Mouse (Mus musculus) olfactory bulb, adult 2 months (tissue): ENCODE results near the gene Ces5a. TPM values are rescaled to one million over a fixed set of nuclear protein-coding genes. Genes with fewer than 3 reads are reported as not detected.
"Not testable (repeated sequence)": the region's sequence is repeated elsewhere in the genome, so short reads cannot be mapped to it uniquely, and the experiment has no call there.

Experiments used
- H3K27ac ChIP-seq: fragments of 200-500 bp; 2 replicates; pipeline ENCODE4 v1.5.1; 2012; ENCODE audit warnings: low read depth, low read length; ENCODE audit not compliant: insufficient read depth
- H3K4me1 ChIP-seq: fragments of 200-500 bp; 2 replicates; pipeline ENCODE4 v1.6.1; 2012; ENCODE audit warnings: low read length; ENCODE audit not compliant: control insufficient read depth, insufficient read depth
- H3K4me3 ChIP-seq: fragments of 200-500 bp; 2 replicates; pipeline ENCODE4 v1.5.1; 2012; ENCODE audit warnings: mild to moderate bottlenecking, low read depth, low read length, moderate library complexity; ENCODE audit not compliant: insufficient read depth
- CTCF ChIP-seq: fragments of 200-500 bp; IDR thresholded peaks from 2 replicates; pipeline ENCODE4 v1.5.1; 2012; ENCODE audit warnings: low read depth, mild to moderate bottlenecking, low read length, moderate library complexity; ENCODE audit not compliant: insufficient read depth
- POLR2A ChIP-seq: fragments of 200-500 bp; IDR thresholded peaks from 2 replicates; pipeline ENCODE4 v1.6.1; 2012; ENCODE audit warnings: mild to moderate bottlenecking, low read depth, low read length, moderate library complexity; ENCODE audit not compliant: insufficient read depth
- WGBS: fragments of 180-500 bp; shearing (Covaris S2); methylation state at CpG from one replicate; pipeline ENCODE4 v1.1.7; 2018; 5-methylcytosine and 5-hydroxymethylcytosine counted together
- polyA plus RNA-seq: library from polyadenylated mRNA; stranded (reverse); fragments of >200 nt; gene quantifications from 2 replicates; pipeline ENCODE4 v1.2.4, GENCODE M21; 2012; ENCODE audit warnings: low replicate concordance; ENCODE audit not compliant: missing spikeins, insufficient read depth, insufficient read length

The Ces5a gene
- polyA plus RNA-seq, 1 experiment: not detected

DNA sequence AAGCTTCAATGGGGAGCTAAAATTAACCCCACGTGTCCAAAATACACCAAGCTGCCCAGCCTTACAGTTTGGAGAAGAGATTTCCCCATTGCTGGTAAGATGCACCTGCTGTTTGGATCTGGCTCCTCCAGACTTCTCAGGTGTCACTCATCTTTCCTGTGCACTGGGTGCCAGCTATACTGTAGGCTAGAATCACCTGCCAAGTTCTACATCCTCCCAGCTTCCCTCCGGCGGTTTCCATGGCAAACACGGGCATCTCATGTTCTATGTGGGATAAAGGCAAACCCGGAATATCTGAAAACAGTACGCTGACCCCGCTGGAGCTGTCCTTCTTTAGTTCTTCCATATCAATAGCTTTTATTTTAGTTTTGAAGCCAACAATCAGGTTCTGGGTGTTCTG lies 27.9 kb upstream of the Ces5a start:
- H3K4me1 ChIP-seq: peaks cover 5% of the 10 kb centered on the region
- no peak for TF ChIP-seq CTCF
- no peak for TF ChIP-seq POLR2A
- 55% methylated on average over 7 of the region's 7 CpGs for WGBS
- no peak overlapping the region for H3K4me3 ChIP-seq
- no peak overlapping the region for H3K27ac ChIP-seq

DNA sequence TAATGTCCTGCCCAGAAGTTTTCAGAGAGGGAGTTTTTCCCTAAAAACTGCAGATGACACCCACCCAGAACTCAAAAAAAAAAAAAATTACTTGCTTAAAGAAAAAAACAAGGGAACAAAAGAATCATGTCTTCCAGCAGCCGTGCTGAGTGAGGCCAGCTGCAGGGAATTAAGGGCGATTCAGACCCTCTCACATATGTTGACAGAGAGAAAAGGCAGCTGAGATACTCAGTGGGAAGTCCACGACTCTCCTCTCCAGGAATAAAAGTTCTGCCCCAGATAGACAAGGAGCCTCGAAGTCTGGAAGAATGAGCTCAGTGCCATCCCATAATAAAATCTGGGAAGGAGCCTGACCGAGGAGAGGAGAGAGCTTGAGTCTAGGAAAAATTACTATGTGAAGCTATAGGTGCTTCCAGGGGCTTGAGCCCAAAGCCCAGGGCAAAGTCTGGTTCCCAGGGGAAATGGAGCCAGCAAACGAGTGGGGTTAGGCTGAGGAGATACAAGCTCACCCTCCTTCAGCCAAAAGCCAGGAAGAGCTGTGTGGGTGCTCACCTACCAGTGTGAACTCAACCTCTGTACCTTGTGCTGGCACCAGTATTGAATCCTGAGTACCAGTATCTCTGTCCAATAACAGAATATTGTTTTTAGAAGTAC lies 27.1 kb upstream of the Ces5a start:
- WGBS: 39% methylated on average over 6 of the region's 6 CpGs
- no peak for TF ChIP-seq CTCF
- TF ChIP-seq POLR2A: no peak
- H3K4me3 ChIP-seq: no peak overlapping the region

DNA sequence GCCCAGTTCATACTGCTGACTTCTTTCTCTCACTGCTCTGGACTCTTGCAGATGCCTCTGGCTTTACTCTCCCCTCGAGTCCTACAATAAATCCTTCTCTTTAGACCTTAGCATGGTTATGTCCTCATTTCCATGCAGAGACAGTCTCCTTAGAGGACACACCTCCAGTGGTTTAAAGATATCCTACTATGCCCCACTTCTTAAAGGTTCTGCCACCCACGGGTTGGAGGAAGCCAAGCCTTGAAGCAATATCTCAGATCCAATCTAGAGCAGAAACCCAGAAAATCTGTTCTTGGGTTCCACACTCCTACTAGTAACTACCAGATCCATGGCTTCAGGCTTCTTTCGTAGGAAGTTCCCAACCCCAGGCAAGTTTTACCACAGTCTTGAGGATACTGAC lies 25.6 kb upstream of the Ces5a start:
- Histone ChIP-seq H3K4me3 (no peak overlapping the region), H3K4me1 (peaks cover 2% of the 10 kb centered on the region; the same call in 1 of the 2 replicates), H3K27ac (no peak overlapping the region)
- WGBS: 88% methylated on average over 3 of the region's 3 CpGs
- TF ChIP-seq POLR2A (no peak), CTCF (no peak)

More for the DNA sequence above, 27.1 kb upstream of the Ces5a start:
- Histone ChIP-seq H3K27ac (no peak overlapping the region), H3K4me1 (peaks cover 5% of the 10 kb centered on the region)

DNA sequence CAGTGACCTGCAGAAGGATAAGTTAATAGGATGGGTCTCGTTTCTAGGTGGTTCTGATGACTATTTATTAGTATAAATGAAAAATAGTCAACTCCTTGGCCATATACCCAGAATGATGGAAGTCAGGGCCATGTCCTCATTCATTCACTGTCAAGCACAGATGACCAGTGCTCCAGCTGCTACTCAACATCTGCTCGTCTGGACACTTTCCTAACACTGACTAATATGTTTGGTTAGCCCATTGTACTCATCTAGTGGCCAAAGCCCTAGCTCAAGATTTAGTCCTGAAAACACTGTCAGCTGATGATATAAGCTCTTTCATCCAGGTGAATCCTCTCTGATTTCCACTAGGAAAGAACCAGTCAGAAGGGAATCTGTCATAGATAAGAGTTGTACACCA lies 24.1 kb upstream of the Ces5a start:
- TF ChIP-seq POLR2A (no peak), CTCF (no peak)
- Histone ChIP-seq H3K4me3 (no peak overlapping the region), H3K4me1 (peaks cover 2% of the 10 kb centered on the region; the same call in 1 of the 2 replicates), H3K27ac (no peak overlapping the region)
- 90% methylated on average over 2 of the region's 2 CpGs for WGBS

DNA sequence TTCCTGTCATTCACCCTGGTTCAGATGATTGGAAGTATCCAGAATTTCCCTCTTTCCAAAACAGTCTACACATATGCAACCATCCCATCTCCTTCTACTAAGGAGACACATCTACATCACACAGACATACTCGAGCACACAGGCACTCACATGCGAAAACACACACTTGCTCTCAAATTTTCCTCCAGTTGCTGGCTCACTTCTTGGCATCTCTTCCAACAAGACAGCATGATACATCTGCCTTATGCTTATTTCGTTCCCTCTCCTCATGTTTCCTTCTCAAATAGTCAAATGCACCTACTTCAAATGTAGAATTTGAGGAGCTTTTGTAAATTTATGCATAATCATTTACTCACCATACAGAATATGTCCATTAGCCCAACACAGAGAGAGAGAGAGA lies 33.0 kb downstream of the Ces5a start:
- 72% methylated on average over 3 of the region's 3 CpGs for WGBS
- no peaks in the 10 kb centered on the region for H3K4me1 ChIP-seq
- no peak overlapping the region for H3K4me3 ChIP-seq
- TF ChIP-seq CTCF: no peak
- TF ChIP-seq POLR2A: no peak
- H3K27ac ChIP-seq: no peak overlapping the region

DNA sequence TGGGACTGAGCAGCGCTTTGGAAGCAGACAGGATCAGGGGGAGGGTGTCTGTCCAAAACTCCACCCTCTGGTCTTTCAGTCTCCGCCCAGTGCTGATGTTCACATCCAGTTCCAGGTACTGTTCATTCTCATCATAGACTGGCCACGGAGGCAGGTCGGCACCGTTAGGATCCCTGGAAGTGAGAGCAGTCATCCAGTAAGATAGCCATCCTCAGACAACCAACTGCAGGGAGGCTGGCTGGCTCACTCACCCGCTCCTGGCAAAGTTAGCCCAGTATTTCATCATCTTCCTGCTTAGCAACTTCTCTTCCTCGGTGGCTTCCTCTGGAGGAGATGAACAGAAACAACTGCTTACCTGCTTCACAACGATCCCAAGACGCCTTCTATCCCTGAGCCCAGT lies 36.2 kb downstream of the Ces5a start:
- Histone ChIP-seq H3K4me3 (no peak overlapping the region), H3K4me1 (no peaks in the 10 kb centered on the region), H3K27ac (no peak overlapping the region)
- no peak for TF ChIP-seq CTCF
- TF ChIP-seq POLR2A: no peak
- 44% methylated on average over 9 of the region's 9 CpGs for WGBS

DNA sequence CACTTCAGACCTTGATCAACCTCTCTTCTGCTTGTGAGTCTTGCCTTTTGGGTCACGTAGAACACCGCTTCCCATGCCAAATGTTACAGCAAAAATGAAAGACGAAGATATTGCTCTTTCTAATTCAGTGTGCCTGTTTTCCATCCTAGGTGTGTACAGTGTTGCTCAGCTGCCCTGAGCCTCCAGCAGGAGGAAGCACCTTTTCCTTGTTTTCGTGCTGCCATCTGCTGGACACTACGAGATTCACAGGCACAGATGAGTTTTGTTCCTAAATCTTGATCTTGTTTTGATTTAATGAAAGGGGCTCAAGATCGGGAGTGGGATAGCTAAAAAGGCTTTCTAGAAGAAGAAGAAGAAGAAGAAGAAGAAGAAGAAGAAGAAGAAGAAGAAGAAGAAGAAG lies 40.3 kb downstream of the Ces5a start:
- Histone ChIP-seq H3K4me3 (no peak overlapping the region), H3K4me1 (no peaks in the 10 kb centered on the region), H3K27ac (no peak overlapping the region)
- TF ChIP-seq POLR2A: no peak
- peak; percentile 49 for TF ChIP-seq CTCF
- 20% methylated on average over 6 of the region's 6 CpGs for WGBS

DNA sequence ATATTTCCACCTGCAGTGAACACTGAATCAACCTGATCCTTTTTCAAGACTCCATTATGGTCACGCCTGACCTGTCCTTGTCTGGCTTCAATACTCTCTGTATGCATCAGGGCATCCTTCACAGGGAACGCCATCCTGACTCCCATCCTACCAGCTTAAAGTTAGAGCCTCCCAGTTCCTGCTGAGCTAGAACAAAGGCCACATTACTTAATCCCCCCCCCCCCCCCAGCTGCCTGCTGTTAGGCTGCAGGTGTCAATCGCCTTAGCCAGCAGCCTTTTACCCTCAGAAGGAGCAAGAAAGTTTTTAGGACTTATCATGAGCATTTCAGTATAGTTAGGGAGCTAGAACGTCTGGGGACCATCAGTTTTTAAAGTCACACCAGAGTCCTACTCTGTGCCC lies 46.9 kb downstream of the Ces5a start:
- TF ChIP-seq CTCF: no peak
- 45% methylated on average over 4 of the region's 4 CpGs for WGBS
- Histone ChIP-seq H3K4me1 (no peaks in the 10 kb centered on the region), H3K4me3 (no peak overlapping the region), H3K27ac (no peak overlapping the region)

DNA sequence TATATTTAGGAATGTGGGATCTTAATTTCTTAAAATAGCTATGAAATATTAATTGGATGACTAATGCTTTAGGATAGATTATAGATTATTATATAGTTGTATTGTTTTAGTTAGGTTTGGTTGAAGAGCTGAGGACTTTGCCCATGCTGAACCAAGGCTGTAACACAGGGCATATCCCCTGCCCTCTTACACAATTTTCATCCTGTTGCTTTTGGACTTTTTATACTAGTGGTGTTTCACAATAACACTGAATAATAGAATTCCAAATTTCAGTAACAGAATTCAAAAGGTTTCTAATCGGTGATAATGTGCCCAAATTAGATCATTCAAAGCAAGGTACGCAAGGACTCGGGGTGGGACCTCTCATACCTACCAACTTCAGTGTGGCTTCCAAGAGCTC lies 57.4 kb downstream of the Ces5a start:
- Histone ChIP-seq H3K4me3 (no peak overlapping the region), H3K27ac (no peak overlapping the region), H3K4me1 (no peaks in the 10 kb centered on the region)
- no peak for TF ChIP-seq POLR2A
- no peak for TF ChIP-seq CTCF
- WGBS: 91% methylated on average over 3 of the region's 3 CpGs

DNA sequence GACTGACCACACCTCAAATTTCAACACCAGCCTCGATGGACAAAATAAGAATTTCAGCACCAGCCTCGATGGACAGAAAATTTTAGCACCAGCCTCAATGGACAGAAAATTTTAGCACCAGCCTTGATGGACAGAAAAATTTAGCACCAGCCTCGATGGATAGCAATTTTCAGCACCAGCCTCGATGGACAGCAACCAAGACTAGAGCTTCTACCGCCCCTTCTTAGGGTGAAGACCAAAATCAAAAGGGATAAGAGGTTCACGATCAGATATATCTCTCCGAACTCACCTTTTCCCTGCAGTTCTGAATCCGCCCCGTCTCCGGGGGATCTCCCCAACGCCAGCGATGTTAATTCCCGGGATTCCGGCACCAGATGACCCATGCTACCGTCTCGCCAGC lies 65.9 kb downstream of the Ces5a start:
- 83% methylated on average over 16 of the region's 16 CpGs for WGBS
- not testable (repeated sequence) for H3K27ac ChIP-seq, H3K4me1 ChIP-seq, H3K4me3 ChIP-seq
